Mouse (Mus musculus) cerebellum, postnatal 10 days (tissue): ENCODE results near the gene Akr1b8.
"Not testable (repeated sequence)": the region's sequence is repeated elsewhere in the genome, so short reads cannot be mapped to it uniquely, and the experiment has no call there.

ENCODE experiments used
- DNase-seq, 2 experiments: peaks; one replicate each; pipeline ENCODE4 v3.0.0; 2021; ENCODE audit warnings: mixed read lengths in 2 of 2

Gene Akr1b8

DNA sequence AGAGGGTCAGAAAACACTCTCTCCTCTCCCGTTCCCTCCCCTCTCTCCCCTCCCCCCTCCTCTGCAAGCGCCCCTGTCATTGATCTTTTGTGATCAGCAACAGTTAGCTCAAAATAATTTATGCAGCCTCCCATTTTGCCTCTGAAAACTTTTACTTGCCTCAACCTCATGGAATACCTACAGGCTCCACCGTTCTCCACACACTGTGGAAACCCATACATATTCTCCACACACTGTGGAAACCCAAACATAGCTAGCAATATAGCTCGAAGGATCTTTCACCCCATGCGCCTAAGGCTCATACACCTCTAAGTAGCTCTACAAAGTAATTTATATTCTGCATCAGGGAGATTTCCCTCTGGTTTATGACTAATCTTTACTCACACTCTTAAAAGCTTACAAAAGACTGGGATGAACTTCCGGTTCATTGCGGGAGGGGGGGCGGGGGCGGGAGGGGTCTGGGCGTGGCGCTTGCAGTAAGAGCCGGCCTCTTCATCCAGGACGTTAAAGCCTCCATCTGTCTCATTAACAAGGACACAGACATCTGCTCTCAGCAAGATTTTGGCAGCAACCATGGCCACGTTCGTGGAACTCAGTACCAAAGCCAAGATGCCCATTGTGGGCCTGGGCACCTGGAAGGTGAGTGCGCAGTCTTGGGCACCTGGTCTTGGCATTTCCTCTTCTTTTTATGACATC is at the start of gene Akr1b8:
Gene Akr1b8 (plus strand): TSS at position 462 of the 696 bp plus-strand sequence.
- DNase-seq, result peak; percentile 90 to 93

DNA sequence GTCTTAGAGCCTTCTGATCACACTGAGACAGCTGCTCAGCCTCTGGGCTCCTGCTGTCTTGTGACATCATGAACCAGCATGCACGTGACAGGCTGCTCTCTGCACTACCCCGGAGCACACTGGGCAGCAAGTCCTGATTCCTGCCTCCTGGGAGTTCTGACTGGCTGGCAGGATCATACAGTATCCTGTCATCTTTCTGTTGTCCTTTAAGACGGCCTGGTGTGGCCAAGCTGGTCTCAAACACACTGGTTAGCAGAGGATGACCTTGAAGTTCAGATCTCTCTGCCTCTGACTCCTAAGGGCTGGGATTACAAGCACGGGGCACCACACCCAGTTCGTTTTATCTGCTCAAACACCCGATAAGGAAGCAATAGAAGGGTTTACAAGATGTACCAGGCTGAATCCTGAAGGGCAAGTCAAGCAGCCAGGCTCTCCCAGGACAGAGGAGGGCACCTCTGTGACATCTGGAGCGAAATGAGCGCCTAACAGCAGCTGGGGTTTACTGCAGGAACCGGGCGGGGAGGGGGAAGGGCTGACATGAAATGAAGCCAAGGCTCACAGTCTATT is 49.2 kb upstream of the Akr1b8 start:
- DNase-seq, result peak; percentile 24 to 29

DNA sequence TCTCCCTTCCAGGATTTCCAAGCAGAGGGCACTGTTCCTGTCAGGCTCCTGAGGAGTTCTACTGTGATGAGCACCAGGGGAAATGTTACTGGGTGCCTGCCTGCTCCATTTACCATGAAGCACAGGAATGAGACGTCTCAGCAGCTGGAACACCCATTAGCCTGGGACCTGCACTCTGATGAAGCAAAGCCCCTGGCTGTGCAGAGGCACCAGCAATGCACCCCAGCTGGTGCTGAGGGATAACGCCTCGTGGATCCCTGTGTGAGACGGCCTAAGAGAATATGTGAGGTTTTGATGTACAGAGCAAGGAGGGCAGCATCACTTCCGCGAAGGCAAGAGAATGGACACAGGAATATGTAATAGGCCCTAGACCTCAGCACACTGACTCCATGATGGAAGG is 47.1 kb upstream of the Akr1b8 start:
- no peak for DNase-seq

DNA sequence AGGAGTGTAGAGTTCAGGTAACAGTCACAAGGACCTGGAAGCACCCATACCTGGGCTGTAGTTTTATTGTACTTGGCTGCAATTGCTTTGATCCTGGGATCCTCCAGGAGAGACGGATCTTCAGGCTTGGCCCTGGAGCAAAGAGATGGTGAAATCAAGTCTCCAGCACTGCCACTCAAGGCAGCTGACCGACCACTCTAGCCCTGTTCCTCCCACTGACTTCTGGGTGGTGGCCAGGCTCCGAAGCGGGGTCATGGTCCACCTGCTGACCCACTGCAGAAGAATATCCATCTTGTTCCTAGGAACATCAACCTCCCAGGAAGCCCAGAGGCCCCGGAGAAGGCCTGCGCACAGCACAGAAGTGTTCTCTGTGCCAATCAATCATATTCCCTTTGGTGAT is 44.4 kb upstream of the Akr1b8 start:
- DNase-seq, result no peak

DNA sequence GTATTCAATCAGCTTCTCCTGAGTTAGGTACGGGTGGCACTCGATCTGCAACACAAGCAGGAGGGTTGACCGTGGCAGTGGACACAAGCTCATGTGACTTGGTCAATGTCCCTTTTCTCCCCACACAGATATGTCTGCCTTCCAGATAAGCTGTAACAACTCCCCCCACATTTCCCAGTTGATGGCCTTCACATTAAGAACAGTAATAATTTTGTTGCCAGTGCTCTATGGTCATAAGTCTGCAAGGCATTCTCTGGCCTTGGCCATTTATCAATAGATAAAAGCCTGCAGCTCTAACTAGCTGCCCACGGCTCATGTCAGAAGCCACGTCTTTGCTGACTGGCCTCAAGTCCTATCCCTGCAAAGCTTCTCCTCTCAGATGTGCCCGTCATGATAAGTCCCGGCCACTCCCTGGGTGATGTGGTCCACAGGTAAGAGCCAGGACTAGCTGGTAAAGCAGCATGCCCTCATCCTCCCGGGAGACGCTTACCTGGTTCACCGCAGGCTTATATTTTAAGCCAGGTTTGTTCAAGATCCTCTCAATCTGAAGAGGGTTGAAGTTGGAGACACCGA is 43.8 kb upstream of the Akr1b8 start:
- DNase-seq, result no peak

DNA sequence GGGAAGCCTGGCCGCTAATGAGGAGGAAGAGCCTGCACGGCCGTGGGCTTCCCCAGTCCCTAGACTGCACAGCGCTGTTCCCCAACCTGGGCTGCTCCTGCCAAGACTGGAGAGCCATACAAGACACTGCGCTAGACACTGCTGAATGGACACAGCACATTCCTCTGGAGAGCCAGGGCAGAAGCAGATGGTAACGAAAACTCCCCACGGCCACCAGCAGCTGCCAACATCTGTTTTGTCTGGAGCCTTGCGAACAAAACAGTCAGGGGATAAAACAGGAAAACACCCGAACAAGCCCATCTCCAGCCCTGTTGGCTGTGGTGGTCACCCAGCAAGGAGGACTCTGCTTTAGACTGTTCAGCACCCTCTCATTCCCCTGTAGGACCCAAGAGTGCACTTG is 40.5 kb upstream of the Akr1b8 start:
- no peak for DNase-seq

DNA sequence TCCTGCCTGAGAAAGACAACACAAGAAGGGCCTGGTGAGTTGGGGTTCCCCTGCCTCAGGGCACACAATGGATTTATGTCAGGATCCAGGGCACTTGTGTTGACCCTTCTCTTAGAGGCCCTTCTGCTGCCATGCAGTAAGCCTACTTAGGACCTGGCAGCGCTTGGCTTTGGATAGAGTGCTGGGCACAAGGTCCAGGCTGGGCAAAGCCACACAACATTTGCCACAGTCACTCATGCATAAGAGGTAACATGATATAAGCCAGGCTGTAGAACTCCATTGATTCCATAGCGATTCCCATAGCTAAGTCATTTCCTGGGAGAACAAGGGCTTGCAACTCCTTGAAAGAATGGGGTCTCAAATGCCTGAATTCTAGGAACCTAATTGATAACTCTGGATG is 40.0 kb upstream of the Akr1b8 start:
- DNase-seq, result peak; percentile 33 to 56

DNA sequence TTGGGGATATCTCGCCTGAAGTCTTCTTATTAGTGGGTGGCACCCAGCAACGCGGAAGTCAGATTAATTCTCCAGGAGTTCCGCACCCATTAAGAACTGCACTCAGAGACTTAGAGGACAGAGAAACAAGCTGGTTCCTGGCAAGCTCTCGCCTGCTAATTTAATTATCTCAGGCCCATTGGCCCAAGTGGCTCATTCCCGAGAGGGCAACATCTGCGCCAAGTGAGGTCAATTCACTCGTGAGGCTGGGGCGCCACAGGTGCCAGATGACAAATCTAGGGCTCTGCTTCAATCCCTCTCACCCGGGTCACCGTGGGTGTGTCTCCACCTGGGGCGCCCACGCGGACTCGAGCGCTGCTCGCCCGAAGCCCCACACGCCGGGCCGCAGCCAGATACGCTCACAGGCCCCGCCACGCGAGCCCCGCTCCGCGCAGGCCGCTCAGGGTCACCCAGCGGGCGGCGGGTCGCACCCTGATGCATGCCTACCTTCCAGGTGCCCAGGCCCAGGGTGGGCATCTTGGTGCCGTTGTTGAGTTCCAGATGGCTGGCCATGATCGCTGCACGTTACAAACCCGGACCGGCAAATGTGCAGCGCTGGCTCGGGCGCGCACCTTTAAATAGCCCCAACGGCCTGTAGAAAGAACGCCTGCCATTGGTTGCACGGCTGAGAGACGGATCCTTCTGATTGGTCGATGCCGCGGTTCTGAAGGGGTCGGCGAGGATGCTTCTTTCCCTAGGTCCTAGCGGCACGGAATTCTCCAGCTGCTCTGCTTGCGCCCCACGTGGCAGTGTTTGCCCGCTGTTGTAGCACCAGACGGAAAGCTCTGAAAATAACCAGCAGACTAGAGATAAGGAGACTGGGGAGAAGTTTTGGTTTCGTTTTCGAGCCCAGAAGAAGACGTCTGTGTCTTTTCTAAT is 36.8 kb upstream of the Akr1b8 start, which contains the start of gene Akr1b3:
Gene Akr1b3 (minus strand): TSS at position 625 of the 918 bp plus-strand sequence.
- peak; percentile 90 to 93 for DNase-seq

DNA sequence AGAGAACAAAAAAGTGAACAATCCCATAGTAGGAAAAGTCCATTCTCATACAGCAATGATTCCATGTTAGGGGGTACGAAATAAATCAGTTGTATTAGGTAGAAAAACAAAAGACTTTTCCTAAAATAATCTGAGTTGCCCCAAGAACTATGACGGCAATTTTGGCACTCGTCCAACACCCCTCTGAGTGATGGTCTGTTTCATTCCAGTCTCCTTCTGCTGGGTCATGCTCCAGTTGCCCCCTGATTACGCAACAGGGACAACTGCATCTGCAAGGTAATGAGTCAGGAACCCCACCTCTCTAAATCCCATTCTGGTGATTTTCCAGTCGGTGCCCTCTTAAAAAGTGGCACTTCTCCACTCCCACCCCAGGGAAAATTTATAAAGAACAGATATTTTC is 35.7 kb upstream of the Akr1b8 start:
- DNase-seq, result peak; percentile 82 to 84

DNA sequence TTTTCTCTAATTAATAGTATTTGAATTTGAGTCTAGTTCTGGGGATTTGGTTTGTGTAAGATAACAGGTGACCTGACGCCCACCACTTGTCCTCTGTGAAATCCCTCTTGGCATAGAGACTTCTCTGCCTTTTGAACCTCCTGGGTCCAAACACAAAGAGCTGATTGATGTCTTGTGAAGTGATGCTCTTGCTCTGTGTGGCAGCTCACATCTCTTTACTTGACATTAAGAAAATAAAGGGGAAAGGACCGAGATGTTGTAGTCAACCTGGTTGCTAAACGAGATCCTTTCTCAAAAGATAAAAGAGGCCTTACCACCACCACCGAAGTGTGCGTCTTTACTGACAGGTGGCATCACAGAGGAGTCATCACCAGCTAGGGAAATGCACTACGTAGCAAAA is 35.3 kb upstream of the Akr1b8 start:
- no peak for DNase-seq

DNA sequence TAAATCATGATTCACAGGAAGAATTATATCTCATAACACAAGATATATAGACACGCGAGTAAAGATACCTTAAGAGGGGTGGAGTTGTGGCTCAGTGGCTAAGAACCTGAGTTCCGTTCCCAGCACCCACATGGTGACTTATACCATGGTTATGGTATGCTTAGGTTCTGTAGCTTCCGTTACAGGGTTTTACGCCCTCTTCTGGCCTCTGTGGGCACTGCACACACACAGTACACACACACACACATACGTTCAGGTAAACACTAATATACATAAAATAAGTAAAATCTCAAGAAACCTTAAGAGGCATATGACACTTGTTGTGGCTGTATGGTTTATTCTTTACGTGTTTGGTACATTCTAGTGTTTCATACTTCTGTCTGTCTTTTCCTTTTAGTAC is 31.8 kb upstream of the Akr1b8 start:
- DNase-seq, result no peak

DNA sequence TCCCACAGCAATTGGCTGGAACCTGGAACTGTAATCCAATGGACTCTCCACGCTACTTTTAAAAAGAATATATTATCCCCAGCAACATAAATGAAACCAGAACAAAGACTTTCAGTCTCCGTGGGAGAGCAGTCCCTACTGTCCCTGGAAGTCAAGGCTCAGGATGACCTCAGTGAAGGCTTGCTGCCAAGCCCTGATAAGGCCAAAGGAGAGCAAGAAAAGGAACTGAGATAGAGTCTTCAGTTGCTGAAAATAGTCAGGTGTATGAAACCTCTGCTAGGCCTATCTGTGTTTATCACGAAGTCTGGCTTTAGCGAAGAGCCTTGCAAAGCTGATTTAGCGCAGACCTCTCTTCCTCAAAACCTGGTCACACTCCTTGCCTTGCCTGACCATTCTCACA is 22.5 kb upstream of the Akr1b8 start:
- no peak for DNase-seq

DNA sequence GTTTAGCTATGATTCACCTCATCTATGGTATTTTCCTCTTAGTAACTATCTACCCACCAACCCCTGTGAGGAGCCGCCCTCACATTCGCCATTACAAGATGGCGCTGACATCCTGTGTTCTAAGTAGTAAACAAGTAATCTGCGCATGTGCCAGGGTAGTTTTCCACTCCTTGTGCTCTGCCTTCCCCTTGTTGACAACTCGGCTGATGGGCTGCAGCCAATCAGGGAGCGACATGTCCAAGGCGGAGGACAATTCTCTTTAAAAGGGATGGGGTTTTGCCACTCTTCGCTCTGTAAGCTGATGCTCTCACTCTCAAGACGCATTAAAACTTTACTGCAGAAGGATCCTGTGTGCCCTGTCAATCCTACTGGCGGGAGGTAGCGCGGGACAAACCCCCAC is 22.1 kb upstream of the Akr1b8 start:
- DNase-seq, result not testable (repeated sequence)

DNA sequence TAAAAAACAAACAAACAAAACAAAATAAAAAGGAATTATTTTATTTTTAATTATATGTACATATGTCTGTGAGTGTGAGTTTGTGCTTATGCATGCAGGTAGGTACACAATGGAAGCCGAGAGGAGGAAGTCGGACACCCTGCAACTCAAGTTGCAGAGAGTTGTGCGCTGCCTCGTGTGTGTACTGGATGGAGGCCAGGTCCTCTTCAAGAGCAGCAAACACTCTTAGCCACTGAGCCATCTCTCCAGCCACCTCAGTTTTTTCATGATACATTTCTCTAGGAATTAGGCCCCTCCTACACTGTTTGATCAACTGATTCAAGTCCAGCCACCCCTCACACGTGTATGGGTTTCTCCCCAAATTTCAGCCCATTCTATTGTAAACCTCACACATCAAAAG is 19.2 kb upstream of the Akr1b8 start:
- DNase-seq, result no peak

DNA sequence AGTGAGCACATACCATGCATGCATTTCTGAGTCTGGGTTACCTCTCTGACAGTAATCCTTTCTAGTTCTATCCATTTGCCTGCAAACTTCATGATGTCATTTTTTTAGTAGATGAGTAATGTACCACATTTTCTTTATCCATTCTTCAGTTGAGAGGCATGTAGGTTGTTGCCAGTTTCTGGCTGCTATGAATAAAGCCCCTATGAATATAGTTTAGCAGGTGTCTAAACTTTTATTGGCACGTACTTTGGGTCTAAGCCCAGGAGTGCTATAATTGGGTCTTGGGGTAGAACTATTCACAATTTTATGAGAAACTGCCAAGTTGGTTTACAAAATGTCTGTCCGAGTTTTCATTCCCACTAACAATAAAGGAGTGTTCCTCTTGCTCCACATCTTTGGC is 16.1 kb upstream of the Akr1b8 start:
- no peak for DNase-seq

DNA sequence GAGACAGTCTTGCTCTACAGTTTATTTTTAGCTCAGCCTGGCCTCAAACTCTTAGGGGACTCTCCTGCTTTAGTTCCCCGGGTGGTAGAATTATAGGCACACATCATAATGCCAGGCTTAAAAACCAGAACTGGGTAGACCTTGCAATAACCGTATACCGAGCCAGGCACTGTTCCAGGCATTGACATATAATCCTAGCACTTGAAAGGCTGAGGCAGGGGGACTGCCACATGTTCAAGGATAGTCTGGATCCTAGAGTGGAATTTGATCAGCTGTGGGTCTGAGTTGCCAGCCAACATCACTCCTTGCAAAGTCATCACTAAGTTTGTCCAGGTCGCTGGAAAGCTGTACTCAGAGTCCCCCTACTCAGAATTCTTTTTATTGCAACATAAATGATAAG is 11.9 kb upstream of the Akr1b8 start:
- no peak for DNase-seq

DNA sequence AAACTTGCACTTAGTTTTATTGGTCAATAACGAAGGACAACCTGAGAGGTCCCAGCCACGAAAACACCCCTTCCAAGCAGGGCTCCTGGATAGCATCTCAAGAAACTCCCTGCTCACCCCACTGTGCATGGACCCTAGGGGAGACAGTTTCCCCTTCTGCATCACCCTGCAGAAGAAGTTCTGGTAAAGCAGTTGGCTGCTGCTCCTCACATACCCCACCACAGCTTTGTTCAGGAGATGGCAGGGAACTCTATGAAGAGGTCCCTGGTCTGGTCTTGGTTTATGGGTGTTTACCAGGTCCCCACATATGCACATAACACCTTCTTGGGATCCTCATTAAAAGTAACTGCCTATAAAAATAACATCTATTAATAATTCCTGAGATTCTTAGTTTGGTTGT is 11.4 kb upstream of the Akr1b8 start:
- no peak for DNase-seq

DNA sequence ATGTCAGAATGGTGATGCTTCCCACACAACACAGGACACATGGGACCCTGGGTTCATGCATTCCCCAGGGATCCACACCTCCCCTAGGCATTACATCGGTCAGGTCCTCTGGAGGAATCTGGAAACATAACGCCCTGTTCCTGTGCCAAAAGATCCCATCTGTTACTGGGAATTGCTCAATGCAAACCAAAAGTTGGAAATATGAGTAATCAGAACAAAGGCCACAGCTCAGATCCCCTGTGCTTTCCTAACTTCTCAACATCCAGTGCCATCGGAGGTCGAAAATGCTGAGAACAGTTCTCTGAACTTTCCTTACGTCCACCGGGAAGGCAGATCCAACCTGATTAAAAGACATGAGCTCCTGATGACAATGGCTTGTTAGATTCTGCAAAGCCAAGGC is 10.5 kb upstream of the Akr1b8 start:
- no peak for DNase-seq

DNA sequence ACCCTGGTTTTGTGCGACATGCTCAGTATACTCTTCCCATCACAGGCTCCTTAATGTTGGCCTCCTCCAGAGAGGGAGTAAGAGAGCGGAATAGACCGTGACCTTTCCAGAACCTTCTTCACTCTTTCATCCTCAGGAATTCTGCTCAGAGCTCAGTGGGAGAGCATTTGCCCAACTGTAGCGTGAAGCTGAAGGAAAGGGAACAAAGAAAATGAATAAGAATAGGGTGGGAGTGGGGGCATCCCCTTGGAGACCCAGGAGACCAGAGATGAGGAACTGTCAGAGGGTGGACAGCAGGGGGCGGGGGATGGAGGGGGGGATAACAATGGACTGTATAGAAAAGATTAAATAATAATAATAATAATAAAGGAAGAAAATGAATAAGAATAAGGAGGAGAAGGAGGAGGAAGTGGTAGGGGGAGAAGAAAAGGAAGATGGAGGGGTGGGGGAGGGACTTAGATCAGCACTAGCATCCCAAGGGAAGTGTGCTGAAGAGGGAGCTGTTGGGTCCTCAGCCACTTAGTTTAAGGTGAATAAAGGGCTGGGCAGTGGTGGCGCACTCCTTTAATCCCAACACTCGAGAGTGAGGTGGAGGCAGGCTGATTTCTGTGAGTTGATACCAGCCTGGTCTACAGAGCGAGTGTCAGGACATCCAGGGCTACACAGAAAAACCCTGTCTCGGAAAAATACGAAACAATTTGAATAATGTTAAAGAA is 9.6 kb upstream of the Akr1b8 start:
- DNase-seq, result no peak

DNA sequence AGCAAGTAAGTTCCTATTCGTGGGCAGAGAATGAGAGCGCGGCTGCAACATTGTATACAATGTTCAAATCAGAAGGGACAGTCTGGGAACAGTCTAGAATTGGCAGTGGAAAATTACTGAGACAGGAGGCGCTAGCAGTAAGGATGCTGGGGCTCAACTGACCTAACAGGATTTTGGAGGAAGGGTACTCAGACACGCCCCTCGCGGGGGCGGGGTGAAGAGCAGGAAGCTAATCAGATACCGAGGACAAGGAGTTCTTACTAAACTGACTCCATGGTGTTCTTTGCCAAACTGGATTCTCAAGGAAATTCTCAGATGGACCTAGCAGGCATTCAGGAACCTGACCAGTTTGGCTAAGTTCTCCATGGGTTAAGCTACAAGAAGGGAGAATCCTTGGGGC is 9.0 kb upstream of the Akr1b8 start:
- peak in 1 of 2 experiments; percentile 44 for DNase-seq

DNA sequence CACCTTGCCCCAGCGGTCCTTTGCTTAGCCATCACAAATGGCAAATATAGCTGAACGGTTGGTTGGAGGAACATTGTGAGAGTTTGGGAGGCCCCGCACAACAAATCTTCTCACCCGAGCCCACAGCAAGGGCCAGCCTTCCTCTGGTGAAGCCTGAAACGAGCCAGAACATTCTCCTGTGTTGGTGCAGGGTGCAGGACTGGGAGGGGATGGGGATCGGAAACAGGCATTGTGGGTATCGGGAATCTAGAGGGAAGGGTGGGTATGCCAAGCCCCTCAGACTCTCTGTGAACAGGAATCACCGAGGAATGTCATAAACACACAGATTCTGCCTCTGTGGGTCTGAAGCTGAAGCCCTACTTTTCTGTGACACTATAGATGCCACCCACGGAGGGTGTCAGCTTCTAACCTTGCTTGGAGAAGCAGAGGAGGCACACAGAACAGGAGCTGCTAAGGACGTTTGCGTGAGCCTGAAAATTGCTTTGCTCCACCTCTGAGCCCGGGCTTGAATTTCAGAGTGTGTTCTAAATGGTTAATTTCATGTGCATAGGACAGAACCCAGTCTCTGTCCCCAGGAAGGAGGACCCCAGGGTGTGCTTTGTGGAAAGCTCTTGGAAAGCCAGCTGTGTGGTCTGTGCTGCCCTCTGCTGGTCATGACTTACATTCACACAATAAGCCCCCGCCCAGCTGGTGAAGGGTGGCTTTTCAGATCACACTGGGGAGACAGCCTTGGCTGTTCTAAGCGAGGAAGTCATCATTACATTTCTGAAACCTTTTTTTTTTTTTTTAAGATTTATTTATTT is 7.6 kb upstream of the Akr1b8 start:
- peak; percentile 85 to 88 for DNase-seq
